16 mouse cellular contexts compared by ENCODE assay signal in genomic region chr10:90960374-90960773, GRCm38 (mm10).
"Had no signal": no experiment of that assay in that cellular context is flagged by ENCODE, and none has a peak within 500 bp of the region (broad histone marks: within the 10 kb centered on the region; RNA-seq: fewer than 3 reads in every experiment).

No protein-coding gene starts in this region.

- H3K27ac ChIP-seq: kidney, embryonic 15.5 days; limb, embryonic 10.5 days; liver, embryonic 15.5 days; midbrain, embryonic 10.5 days; neural tube, embryonic 13.5 days; stomach, embryonic 15.5 days had no signal

- H3K4me3 ChIP-seq: kidney, embryonic 15.5 days; limb, embryonic 10.5 days; liver, embryonic 15.5 days; midbrain, embryonic 10.5 days; neural tube, embryonic 13.5 days; stomach, embryonic 15.5 days had no signal

- DNase-seq: kidney, postnatal 14 days; lung, adult 2 months; lung, postnatal 4 days; retina, postnatal 1 day; right cerebral cortex, postnatal 4 days; spleen, adult 18-20 months; thymus, adult 2 months; thymus, postnatal 36 days had no signal

- ATAC-seq: lung, postnatal 0 days; midbrain, embryonic 16.5 days had no signal
